Mouse (Mus musculus) lung, embryonic 16.5 days (tissue): ENCODE data around the gene Ttll5. TPM values are rescaled to one million over a fixed set of nuclear protein-coding genes. Genes with fewer than 3 reads are reported as not detected.
A peak's percentile ranks its signal among the peaks of the same experiment; 100 is the strongest.

Experiments
- ATAC-seq: fragments of 200-750 bp; cut with Nextera tagmentation; 2 replicates; pipeline ENCODE4 v1.8.0; 2017; ENCODE audit warnings: low read depth, mild to moderate bottlenecking, moderate library complexity
- H3K27ac ChIP-seq: fragments of 300-500 bp; sonication (generic); 2 replicates; pipeline ENCODE4 v1.5.1; 2014; ENCODE audit warnings: mild to moderate bottlenecking, control low read depth, low read length
- H3K27me3 ChIP-seq: fragments of 300-500 bp; sonication (generic); 2 replicates; pipeline ENCODE4 v1.6.1; 2014; ENCODE audit warnings: low read depth, low read length, mixed read lengths; ENCODE audit not compliant: control insufficient read depth, insufficient read depth
- H3K36me3 ChIP-seq: fragments of 300-500 bp; sonication (generic); 2 replicates; pipeline ENCODE4 v1.6.1; 2014; ENCODE audit warnings: low read length; ENCODE audit not compliant: control insufficient read depth, insufficient read depth
- H3K4me1 ChIP-seq: fragments of 300-500 bp; sonication (generic); replicated peaks from 2 replicates; pipeline ENCODE4 v1.6.1; 2014; ENCODE audit warnings: low read length, mixed read lengths; ENCODE audit not compliant: control insufficient read depth, insufficient read depth
- H3K4me2 ChIP-seq: fragments of 300-500 bp; sonication (generic); 2 replicates; pipeline ENCODE4 v1.6.1; 2014; ENCODE audit warnings: low read depth, low read length, control low read depth
- H3K4me3 ChIP-seq: fragments of 300-500 bp; sonication (generic); 2 replicates; pipeline ENCODE4 v1.5.1; 2014; ENCODE audit warnings: mild to moderate bottlenecking, low read length, control low read depth
- H3K9ac ChIP-seq: fragments of 300-500 bp; sonication (generic); 2 replicates; pipeline ENCODE4 v1.6.1; 2014; ENCODE audit warnings: low read length, control low read depth
- H3K9me3 ChIP-seq: fragments of 300-500 bp; sonication (generic); 2 replicates; pipeline ENCODE4 v1.6.1; 2016; ENCODE audit warnings: low read length; ENCODE audit not compliant: control insufficient read depth
- WGBS: fragments of 180-500 bp; shearing (Covaris S2); extraction: QIAGEN DNeasy Blood & Tissue Kit; methylation state at CpG from one replicate; pipeline ENCODE4 v1.1.7; 2014; 5-methylcytosine and 5-hydroxymethylcytosine counted together
- polyA plus RNA-seq: library from polyadenylated mRNA; unstranded; fragments of >200 nt; fragmentation: Nextera tagmentation; extraction: Ambion mirVana; gene quantifications from 2 replicates; pipeline ENCODE4 v1.2.1, GENCODE M21; 2015

Gene Ttll5
- polyA plus RNA-seq, 1 experiment from 2014 or later, result 17.5 TPM

DNA sequence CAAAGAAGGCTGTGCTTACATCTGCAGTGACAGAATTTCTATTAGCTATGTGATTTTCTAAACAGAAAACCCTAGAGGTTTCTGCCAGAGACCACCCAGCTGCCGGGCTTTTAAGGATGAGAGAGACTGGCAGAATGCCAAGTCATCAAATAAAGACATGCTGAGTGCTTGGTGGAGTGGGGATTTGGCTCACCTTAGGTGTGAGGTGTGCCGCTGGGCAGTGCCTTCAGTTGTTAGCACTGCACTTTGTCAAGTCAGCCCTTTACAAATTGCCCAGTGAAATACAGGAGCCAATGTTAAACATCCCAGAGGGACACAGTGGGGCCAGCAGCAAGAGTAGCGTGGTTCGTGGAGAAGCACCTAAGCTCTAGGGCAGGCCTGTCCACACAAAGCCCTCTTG lies 65.6 kb downstream of the Ttll5 start:
- H3K4me3 ChIP-seq, result no peak overlapping the region
- H3K9ac ChIP-seq, result no peak overlapping the region
- ATAC-seq, result peak; percentile 86
- no peaks in the 10 kb centered on the region for H3K9me3 ChIP-seq
- peaks cover 13% of the 10 kb centered on the region for H3K4me1 ChIP-seq
- no peak overlapping the region for H3K4me2 ChIP-seq
- H3K27ac ChIP-seq, result peak overlapping the region; percentile 38; the same call in 1 of the 2 replicates
- H3K36me3 ChIP-seq, result peaks cover 4% of the 10 kb centered on the region
- 36% methylated on average over 4 of the region's 4 CpGs for WGBS
- no peaks in the 10 kb centered on the region for H3K27me3 ChIP-seq

DNA sequence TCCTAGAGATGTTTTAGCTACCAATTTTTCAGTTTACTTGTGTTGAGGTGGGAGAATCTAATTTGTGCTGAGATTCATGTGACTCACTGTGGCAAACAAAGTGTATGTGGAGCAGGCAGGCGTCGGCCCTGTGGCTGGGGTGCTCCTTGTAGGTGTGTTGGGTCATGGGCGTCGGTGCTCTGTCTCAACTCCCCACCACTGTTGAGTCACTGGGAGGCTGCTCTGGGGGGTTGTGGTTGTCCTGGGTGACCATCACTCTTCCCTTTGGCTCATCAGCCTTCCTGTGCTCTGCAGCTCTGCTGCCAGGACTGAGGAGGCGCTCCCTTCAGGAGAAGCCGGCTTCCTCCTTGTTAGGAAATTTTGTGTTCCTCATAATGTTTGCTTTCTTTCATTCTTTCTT lies 79.5 kb downstream of the Ttll5 start:
- ATAC-seq, result no peak
- Histone ChIP-seq H3K9ac (no peak overlapping the region), H3K4me3 (no peak overlapping the region), H3K27ac (no peak overlapping the region), H3K4me2 (no peak overlapping the region), H3K36me3 (peaks cover 4% of the 10 kb centered on the region; the same call in 1 of the 2 replicates), H3K4me1 (no peaks in the 10 kb centered on the region; the same call in 1 of the 2 replicates), H3K9me3 (no peaks in the 10 kb centered on the region), H3K27me3 (no peaks in the 10 kb centered on the region)
- 74% methylated on average over 6 of the region's 6 CpGs for WGBS

DNA sequence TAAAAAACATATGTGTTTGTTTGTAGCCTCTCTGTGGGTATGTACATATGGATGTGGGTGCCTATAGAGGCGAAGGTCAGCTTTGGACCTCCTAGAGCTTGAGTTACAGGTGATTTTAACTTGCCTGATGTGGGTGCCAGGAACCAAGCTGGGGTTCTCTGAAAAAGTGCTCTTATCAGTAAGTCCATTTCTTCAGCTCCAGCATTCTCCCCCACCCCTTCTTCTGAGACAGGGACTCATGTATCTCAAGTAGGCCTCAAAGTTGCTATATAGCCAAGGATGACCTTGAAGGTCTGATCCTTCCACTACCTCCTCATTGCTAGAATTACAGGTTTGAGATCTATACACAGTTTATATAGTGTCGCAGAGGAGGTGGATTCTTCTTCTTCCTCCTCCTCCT lies 81.2 kb downstream of the Ttll5 start:
- no peak overlapping the region for H3K4me2 ChIP-seq
- no peak overlapping the region for H3K9ac ChIP-seq
- ATAC-seq, result no peak
- H3K4me3 ChIP-seq, result no peak overlapping the region
- no peaks in the 10 kb centered on the region for H3K9me3 ChIP-seq
- WGBS, result 91% methylated on average over 2 of the region's 2 CpGs
- no peak overlapping the region for H3K27ac ChIP-seq
- peaks cover 1% of the 10 kb centered on the region; the same call in 1 of the 2 replicates for H3K36me3 ChIP-seq
- no peaks in the 10 kb centered on the region for H3K27me3 ChIP-seq
- no peaks in the 10 kb centered on the region; the same call in 1 of the 2 replicates for H3K4me1 ChIP-seq

DNA sequence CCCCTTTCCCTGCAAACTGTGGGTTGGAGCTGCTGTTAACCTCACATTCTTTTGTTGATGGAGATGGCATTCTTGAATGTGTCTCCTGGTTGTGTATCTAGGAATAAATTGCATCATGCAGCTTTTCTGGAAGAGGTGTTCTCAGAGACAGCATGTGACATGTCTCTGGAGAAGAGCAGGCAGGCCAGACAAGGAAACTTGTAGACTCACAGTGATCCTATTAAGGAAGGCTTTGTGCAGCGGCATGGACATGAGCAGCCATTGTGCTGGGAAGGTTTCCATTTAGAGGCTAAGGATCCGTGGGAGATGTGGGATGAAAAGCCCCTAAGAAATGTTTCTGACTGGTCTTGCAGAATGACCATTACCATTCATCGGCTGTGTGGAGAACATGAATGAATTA lies 83.4 kb downstream of the Ttll5 start:
- H3K9me3 ChIP-seq, result no peaks in the 10 kb centered on the region
- H3K27me3 ChIP-seq, result no peaks in the 10 kb centered on the region
- no peak overlapping the region for H3K4me3 ChIP-seq
- ATAC-seq, result no peak
- H3K4me1 ChIP-seq, result no peaks in the 10 kb centered on the region; the same call in 1 of the 2 replicates
- H3K9ac ChIP-seq, result no peak overlapping the region
- H3K36me3 ChIP-seq, result no peaks in the 10 kb centered on the region
- no peak overlapping the region for H3K4me2 ChIP-seq
- no peak overlapping the region for H3K27ac ChIP-seq
- 88% methylated on average over 3 of the region's 3 CpGs for WGBS

DNA sequence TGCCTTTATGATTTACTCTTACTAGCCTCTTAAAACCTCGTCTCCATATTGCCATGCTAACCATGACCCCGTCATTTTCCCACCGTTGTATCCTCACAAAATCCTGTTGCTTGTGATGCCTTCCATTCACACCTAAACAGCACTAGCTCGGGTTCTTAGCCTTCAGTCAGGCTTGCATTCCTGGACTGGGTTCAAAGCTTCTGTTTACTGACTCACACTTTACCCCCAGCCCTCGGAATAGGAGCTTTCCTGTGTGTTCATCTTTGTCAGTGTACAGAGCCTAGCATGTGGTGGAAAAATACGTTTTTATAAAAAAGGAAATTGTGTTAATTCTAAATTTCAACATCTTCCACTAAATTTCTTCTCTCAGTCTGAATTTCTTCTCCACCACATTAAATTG lies 86.4 kb downstream of the Ttll5 start:
- H3K27ac ChIP-seq, result no peak overlapping the region
- H3K36me3 ChIP-seq, result no peaks in the 10 kb centered on the region
- H3K4me3 ChIP-seq, result no peak overlapping the region
- no peaks in the 10 kb centered on the region for H3K4me1 ChIP-seq
- no peak overlapping the region for H3K9ac ChIP-seq
- H3K4me2 ChIP-seq, result no peak overlapping the region
- no peaks in the 10 kb centered on the region for H3K9me3 ChIP-seq
- 66% methylated on average over 6 of the region's 6 CpGs for WGBS
- no peak for ATAC-seq
- H3K27me3 ChIP-seq, result no peaks in the 10 kb centered on the region

DNA sequence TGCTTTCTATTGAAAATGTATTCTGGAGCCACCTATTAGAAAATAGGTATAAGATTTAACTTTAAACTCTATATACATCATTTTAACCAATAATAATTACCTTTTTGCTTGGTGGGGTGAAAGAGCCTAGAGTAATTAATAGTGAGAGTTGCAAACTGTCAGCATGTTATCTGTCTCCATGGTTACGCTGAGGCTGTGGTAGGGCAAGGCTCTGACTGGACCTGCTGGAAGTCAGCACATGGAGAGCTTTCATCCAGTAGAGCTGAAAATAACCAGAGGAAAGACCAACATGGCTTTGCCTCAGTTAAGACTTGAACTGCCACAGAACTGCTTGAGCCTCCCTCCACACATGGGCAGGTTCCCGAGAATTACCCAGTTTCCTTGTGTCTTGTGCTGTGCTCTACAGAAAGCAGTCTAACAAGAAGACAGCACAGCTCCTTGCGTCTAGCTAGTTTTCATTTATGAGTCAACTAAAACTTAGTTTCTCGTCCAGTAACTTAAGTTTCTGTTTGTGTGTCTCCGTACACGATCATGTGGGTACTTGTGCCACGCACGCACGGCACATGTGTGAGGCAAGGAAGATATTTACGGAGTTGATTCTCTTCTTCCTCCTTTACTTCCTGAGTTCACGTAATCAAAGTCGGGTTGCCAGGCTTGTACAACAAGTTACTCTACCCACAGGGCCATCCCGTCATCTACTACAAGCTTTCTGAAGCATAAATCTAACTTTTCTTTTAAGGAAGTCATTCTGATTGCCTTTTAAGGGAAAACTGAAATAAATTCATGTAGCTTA lies 88.4 kb downstream of the Ttll5 start:
- Histone ChIP-seq H3K4me3 (no peak overlapping the region), H3K4me2 (no peak overlapping the region), H3K27me3 (no peaks in the 10 kb centered on the region), H3K4me1 (no peaks in the 10 kb centered on the region), H3K36me3 (no peaks in the 10 kb centered on the region), H3K9me3 (no peaks in the 10 kb centered on the region), H3K27ac (no peak overlapping the region), H3K9ac (no peak overlapping the region)
- ATAC-seq, result no peak
- WGBS, result 73% methylated on average over 13 of the region's 13 CpGs

DNA sequence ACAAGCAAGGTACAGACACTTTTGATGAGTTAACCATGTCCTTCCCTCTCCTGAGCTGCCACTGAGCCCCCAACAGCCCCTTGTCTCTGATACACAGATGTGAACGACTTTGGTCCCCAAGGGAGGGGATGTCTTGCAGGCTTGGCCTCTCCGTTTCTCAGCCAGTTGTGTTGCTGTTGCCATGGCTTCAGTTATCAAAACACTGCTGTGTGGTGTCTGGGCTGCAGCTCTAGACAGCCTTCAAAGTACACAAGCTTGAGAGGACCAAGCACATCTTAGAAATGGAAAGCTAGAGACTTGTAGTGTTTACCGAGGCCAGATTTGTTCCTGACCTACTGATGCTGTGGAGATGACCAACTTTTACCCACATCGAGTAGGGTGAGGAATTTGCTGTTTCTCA lies 102.4 kb downstream of the Ttll5 start:
- no peak; the same call in 1 of the 2 replicates for ATAC-seq
- H3K36me3 ChIP-seq, result peaks cover 4% of the 10 kb centered on the region
- no peak overlapping the region for H3K27ac ChIP-seq
- 0 out of 2 replicates have a peak overlapping the region, but pooled peaks have one; percentile 11 for H3K9ac ChIP-seq
- H3K4me1 ChIP-seq, result no peaks in the 10 kb centered on the region
- H3K9me3 ChIP-seq, result no peaks in the 10 kb centered on the region
- H3K27me3 ChIP-seq, result no peaks in the 10 kb centered on the region
- no peak overlapping the region for H3K4me2 ChIP-seq
- no peak overlapping the region for H3K4me3 ChIP-seq
- 45% methylated on average over 4 of the region's 4 CpGs for WGBS

DNA sequence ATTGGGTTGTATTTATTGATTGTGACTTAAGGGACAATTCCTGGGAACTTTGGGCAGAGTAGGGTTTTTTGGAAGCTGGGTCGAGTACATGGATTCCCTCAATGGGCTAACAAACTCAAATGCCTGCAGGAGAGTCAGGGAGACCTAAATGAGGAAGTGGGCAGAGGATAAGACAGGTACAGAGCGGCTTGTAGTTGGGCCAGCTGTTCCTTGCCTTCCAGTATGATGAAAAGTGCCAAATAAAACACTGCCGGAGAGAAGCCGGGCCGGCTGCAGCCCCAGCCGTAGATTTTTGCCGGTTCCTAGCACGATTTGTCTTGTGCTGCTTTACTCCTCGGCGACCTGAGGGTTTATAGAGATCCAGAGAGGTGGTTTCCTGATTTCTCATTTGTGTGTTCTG lies 104.1 kb downstream of the Ttll5 start:
- H3K36me3 ChIP-seq, result peaks cover 5% of the 10 kb centered on the region
- H3K4me3 ChIP-seq, result no peak overlapping the region
- H3K27ac ChIP-seq, result no peak overlapping the region
- no peak overlapping the region for H3K9ac ChIP-seq
- H3K27me3 ChIP-seq, result no peaks in the 10 kb centered on the region
- no peaks in the 10 kb centered on the region for H3K9me3 ChIP-seq
- WGBS, result 86% methylated on average over 10 of the region's 10 CpGs
- no peaks in the 10 kb centered on the region for H3K4me1 ChIP-seq
- no peak for ATAC-seq
- H3K4me2 ChIP-seq, result no peak overlapping the region

DNA sequence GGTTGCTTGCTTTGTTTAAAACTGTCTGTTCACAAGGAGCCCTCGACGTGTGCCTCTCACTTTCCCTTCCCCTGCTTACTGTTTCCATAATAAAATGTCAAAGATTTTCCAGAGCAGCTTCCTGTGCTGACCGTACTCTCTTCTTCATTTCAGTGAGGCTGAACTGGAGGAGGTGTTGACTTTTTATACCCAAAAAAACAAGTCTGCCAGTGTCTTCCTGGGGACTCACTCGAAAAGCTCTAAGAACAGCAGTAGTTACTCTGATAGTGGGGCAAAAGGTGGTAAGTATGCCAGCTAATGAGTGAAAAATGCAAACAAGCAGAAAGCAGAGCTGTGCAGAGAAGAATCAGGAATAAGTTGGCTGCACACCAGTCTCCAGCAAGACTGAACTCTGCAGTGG lies 105.3 kb downstream of the Ttll5 start:
- no peak for ATAC-seq
- Histone ChIP-seq H3K9me3 (no peaks in the 10 kb centered on the region), H3K4me1 (no peaks in the 10 kb centered on the region), H3K27me3 (no peaks in the 10 kb centered on the region), H3K9ac (no peak overlapping the region), H3K27ac (0 out of 2 replicates have a peak overlapping the region, but pooled peaks have one; percentile 16), H3K4me3 (no peak overlapping the region), H3K36me3 (peaks cover 14% of the 10 kb centered on the region), H3K4me2 (no peak overlapping the region)
- WGBS, result 32% methylated on average over 4 of the region's 4 CpGs
